Mouse (Mus musculus) limb, embryonic 10.5 days (tissue): ENCODE measurements around the gene Kcnj9. TPM values are rescaled to one million over a fixed set of nuclear protein-coding genes. Genes with fewer than 3 reads are reported as not detected.

ENCODE experiments used
- DNase-seq: peaks from one replicate; pipeline ENCODE4 v3.0.0-alpha.2; 2017; ENCODE audit warnings: low spot score
- H3K27ac ChIP-seq: fragments of 300-500 bp; sonication (generic); 2 replicates; pipeline ENCODE4 v1.5.1; 2016; ENCODE audit warnings: mild to moderate bottlenecking
- H3K27me3 ChIP-seq: fragments of 300-500 bp; sonication (generic); 2 replicates; pipeline ENCODE4 v1.6.1; 2016; ENCODE audit warnings: low read depth, mild to moderate bottlenecking; ENCODE audit not compliant: poor library complexity, severe bottlenecking
- H3K36me3 ChIP-seq: fragments of 300-500 bp; sonication (generic); 2 replicates; pipeline ENCODE4 v1.6.1; 2016; ENCODE audit warnings: mild to moderate bottlenecking, moderate library complexity
- H3K4me1 ChIP-seq: fragments of 300-500 bp; sonication (generic); 2 replicates; pipeline ENCODE4 v1.6.1; 2016
- H3K4me3 ChIP-seq: fragments of 300-500 bp; sonication (generic); 2 replicates; pipeline ENCODE4 v1.5.1; 2016; ENCODE audit warnings: mild to moderate bottlenecking, moderate library complexity
- H3K9me3 ChIP-seq: fragments of 300-500 bp; sonication (generic); replicated peaks from 2 replicates; pipeline ENCODE4 v1.6.1; 2016; ENCODE audit warnings: mild to moderate bottlenecking
- WGBS: fragments of 180-500 bp; shearing (Covaris S2); methylation state at CpG from one replicate; pipeline ENCODE4 v1.1.7; 2016; 5-methylcytosine and 5-hydroxymethylcytosine counted together
- polyA plus RNA-seq: library from polyadenylated mRNA; unstranded; fragments of >200 nt; fragmentation: Nextera tagmentation; extraction: Ambion mirVana; gene quantifications from 2 replicates; pipeline ENCODE4 v1.2.1, GENCODE M21; 2016

Gene Kcnj9
- polyA plus RNA-seq, 1 experiment from 2014 or later = not detected

DNA sequence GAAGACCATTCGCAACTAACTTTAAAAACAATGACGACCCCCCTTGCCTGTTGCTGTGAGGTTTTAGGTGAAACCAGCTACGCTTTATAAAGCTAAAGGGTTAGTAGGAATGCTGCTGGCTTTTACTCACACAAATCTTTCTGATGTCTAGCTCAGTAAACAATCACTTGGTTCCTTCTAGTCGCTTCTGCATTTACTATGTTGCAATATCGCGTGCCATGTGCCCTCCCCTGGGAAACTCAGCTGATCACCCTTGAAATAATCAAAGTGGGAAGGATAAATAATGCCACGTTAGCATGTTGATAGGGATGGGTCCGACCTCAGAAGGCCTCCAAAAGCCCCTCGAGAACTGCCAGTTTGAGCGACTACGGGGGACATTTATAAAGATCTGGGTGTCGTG lies 18.3 kb upstream of the Kcnj9 start:
- Histone ChIP-seq H3K9me3 (no peaks in the 10 kb centered on the region), H3K36me3 (no peaks in the 10 kb centered on the region), H3K27me3 (peaks cover 54% of the 10 kb centered on the region), H3K4me1 (peaks cover 14% of the 10 kb centered on the region), H3K4me3 (no peak overlapping the region), H3K27ac (no peak overlapping the region)
- DNase-seq = no peak
- 92% methylated on average over 12 of the region's 12 CpGs for WGBS

DNA sequence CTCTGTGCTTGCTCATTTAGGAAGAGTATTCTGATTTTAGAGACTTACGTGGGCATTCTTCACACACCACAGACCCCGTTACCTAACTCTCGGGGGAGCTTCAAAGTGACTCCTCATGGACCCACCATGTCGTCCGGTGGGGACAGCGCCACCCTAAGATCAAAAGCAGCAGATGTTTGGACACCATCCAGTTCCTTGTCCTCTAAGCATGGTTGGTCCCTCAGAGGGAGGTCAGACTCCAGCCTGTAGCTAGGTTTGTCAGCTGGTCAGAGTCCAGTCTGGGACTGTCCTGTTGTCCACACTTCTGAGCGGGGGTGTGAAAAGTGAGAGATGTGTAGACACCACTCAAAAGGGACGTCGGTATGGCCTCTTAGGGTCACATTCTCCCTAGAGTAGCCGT lies 17.6 kb upstream of the Kcnj9 start:
- H3K9me3 ChIP-seq = no peaks in the 10 kb centered on the region
- no peak overlapping the region for H3K4me3 ChIP-seq
- DNase-seq = no peak
- WGBS = 85% methylated on average over 10 of the region's 10 CpGs
- H3K36me3 ChIP-seq = no peaks in the 10 kb centered on the region
- H3K4me1 ChIP-seq = peaks cover 14% of the 10 kb centered on the region
- H3K27ac ChIP-seq = no peak overlapping the region
- peaks cover 56% of the 10 kb centered on the region for H3K27me3 ChIP-seq

DNA sequence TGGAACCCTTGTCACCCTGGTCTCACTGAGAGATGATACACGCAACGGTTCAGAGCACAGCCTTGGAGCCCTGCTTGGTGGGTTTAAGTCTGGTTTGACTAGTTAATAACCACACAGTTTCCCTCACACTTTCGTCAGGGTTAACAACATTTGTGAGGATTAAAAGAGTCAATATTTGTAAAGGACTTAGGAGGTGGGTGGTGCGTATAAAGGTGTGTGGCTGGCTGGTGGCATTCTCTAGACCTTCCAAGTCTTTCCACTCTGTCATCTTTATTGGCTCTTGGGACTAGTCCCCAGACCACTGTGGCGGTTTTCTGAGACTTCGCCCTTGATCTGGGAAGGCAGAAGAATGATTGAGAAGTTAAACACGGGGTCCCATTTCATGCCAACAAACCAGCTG lies 15.7 kb upstream of the Kcnj9 start:
- H3K27me3 ChIP-seq = peaks cover 56% of the 10 kb centered on the region
- WGBS = 86% methylated on average over 7 of the region's 7 CpGs
- H3K9me3 ChIP-seq = no peaks in the 10 kb centered on the region
- DNase-seq = no peak
- no peak overlapping the region for H3K27ac ChIP-seq
- no peak overlapping the region for H3K4me3 ChIP-seq
- H3K36me3 ChIP-seq = no peaks in the 10 kb centered on the region
- H3K4me1 ChIP-seq = peaks cover 13% of the 10 kb centered on the region

- H3K4me3 ChIP-seq = no peak overlapping the region
- H3K9me3 ChIP-seq = no peaks in the 10 kb centered on the region
- H3K4me1 ChIP-seq = peaks cover 9% of the 10 kb centered on the region
- 64% methylated on average over 3 of the region's 3 CpGs for WGBS
- DNase-seq = no peak
- H3K27me3 ChIP-seq = peaks cover 56% of the 10 kb centered on the region
- H3K27ac ChIP-seq = no peak overlapping the region
- no peaks in the 10 kb centered on the region for H3K36me3 ChIP-seq
Observed at GRCm38 (mm10) chr1:172343914-172344313, 14.8 kb upstream of the Kcnj9 start.

DNA sequence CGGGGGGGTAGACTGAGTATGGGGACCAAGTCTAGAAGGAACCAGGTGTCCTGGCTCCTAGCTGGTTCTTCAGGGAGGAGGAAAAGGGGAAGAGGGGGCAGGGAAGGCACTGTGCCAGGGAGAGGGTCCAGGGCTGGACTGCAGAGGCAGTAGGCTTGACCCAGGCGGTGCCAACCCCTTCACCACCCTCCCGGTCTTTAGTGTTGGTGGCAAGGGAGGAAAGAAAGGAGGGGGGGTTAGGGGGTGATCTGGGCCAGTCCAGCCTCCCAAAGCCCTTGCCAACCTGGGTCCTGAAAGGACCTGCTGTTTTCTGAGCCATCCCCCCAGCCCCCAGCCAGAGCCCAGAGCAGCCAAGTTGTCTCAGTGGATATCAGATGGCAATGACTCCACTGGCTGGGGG lies 13.6 kb upstream of the Kcnj9 start:
- H3K9me3 ChIP-seq = no peaks in the 10 kb centered on the region
- no peak for DNase-seq
- no peaks in the 10 kb centered on the region for H3K36me3 ChIP-seq
- no peak overlapping the region for H3K4me3 ChIP-seq
- peaks cover 65% of the 10 kb centered on the region for H3K27me3 ChIP-seq
- peaks cover 9% of the 10 kb centered on the region for H3K4me1 ChIP-seq
- 90% methylated on average over 3 of the region's 3 CpGs for WGBS
- H3K27ac ChIP-seq = no peak overlapping the region

DNA sequence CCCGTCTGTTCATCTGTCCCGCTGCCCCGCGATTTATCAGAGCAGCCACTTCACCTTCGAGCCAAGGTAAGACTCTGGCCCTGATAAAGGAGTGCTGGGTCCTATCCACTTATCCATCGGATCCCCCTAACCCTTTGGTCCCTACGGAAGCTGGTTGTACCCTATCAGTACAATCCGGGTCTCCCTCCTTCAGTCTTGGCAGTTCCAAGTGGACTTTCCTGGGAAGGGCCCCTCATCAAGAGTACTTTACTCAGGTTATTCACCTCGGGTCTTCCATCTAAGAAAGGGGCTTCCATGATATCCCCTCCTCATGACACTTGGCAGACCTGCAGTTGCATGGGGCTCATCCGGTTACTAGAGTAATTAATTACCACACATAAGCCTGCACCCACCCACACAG lies 12.3 kb upstream of the Kcnj9 start:
- 22% methylated on average over 10 of the region's 10 CpGs for WGBS
- no peak overlapping the region for H3K27ac ChIP-seq
- H3K4me1 ChIP-seq = peaks cover 9% of the 10 kb centered on the region
- no peaks in the 10 kb centered on the region for H3K9me3 ChIP-seq
- peaks cover 71% of the 10 kb centered on the region for H3K27me3 ChIP-seq
- no peaks in the 10 kb centered on the region for H3K36me3 ChIP-seq
- H3K4me3 ChIP-seq = peak overlapping the region; percentile 50
- no peak for DNase-seq

- Histone ChIP-seq H3K27me3 (peaks cover 71% of the 10 kb centered on the region), H3K4me3 (peak within 1 kb of the TSS; percentile 50), H3K9me3 (no peaks in the 10 kb centered on the region), H3K27ac (no peak within 1 kb of the TSS), H3K36me3 (no peaks in the 10 kb centered on the region), H3K4me1 (peaks cover 9% of the 10 kb centered on the region)
- 1% methylated on average over 38 of the region's 38 CpGs for WGBS
- peak; percentile 79 for DNase-seq
Observed at GRCm38 (mm10) chr1:172340729-172341321, 11.7 kb upstream of the Kcnj9 start, which contains the start of gene Kcnj10. Gene Kcnj10 (plus strand): TSS chr1:172341210.

DNA sequence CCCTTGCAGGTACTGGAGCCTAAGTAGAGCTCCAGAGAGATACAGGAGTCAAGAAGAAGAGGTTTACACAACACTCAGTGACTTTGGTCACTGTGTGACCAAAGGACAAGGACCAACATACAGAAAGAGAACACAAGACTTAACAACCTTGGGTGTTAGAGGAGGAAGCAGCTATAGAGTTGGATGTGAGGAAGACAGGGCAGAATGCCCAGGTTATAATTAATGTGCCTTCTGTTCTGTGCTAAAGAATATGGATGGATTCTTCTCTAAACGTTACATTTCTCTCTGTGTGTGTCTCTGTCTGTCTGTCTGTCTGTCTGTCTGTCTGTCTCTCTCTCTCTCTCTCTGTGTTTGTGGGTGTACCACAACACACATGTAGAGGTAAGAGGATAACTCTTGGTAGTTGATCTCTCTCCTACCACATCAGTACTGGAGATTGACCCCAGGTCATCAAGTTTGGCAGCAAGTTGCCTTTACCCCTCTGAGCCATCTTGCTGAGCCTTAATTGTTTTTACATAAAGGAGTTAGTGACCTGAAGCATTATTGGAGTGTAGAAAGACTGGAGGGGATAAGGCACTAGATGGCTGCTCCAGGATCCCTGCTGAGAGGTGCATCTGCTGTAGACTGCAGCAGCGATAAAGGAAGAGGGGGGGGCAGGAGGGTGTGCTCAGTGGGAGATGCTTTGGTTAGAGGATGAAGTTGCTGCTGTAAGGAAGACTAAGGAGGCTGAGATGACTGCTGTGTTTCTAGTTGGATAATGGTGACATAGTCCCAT lies 8.5 kb upstream of the Kcnj9 start:
- 35% methylated on average over 2 of the region's 2 CpGs for WGBS
- peaks cover 90% of the 10 kb centered on the region for H3K27me3 ChIP-seq
- no peak for DNase-seq
- no peaks in the 10 kb centered on the region for H3K36me3 ChIP-seq
- H3K4me3 ChIP-seq = no peak overlapping the region
- peaks cover 9% of the 10 kb centered on the region for H3K4me1 ChIP-seq
- no peak overlapping the region for H3K27ac ChIP-seq
- H3K9me3 ChIP-seq = no peaks in the 10 kb centered on the region

DNA sequence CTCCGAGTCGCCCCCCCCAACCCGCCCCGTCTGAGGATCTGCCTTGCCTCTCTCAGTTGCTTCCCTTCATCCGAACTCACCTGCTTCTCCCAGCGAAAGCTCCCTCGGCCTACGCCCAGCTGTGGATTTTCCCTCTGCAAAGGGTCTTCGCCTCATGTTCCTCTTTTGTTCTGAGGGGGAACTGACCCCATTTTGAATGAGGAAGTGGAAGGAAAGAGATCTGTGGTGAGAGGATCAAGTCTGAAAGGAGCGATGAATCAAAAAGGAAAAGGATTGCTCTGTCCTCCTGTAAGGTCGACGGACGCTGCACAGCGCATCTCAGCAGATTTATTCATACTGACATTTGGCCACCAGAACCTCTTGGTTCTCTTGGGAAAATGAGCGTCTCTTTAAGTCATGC lies 6.7 kb upstream of the Kcnj9 start:
- no peak overlapping the region for H3K4me3 ChIP-seq
- peaks cover 4% of the 10 kb centered on the region for H3K4me1 ChIP-seq
- DNase-seq = no peak
- WGBS = 77% methylated on average over 15 of the region's 15 CpGs
- H3K27me3 ChIP-seq = peaks cover 82% of the 10 kb centered on the region
- no peak overlapping the region for H3K27ac ChIP-seq
- no peaks in the 10 kb centered on the region for H3K9me3 ChIP-seq
- H3K36me3 ChIP-seq = no peaks in the 10 kb centered on the region

GRCm38 (mm10) chr1:172333512-172333911 lies 4.4 kb upstream of the Kcnj9 start:
- DNase-seq = peak; percentile 26
- Histone ChIP-seq H3K27ac (no peak overlapping the region), H3K27me3 (peaks cover 82% of the 10 kb centered on the region)

DNA sequence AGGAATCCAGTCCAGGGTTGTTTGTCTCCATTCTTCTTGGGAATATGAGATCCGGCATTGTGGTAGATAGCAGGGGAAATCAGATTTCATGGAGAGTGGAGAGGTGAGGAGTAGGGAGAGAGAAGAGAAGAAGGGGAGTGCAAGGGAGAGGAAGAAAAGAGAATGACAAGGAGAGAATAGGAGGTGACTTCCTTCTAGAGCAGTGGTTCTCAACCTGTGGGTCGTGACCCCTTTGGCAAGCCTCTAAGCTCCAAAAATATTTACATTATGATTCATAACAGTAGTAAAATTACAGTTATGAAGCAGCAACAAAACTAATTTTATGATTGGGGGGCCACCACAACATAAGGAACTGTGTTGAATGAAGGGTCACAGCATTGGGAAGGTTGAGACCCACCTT lies 3.8 kb upstream of the Kcnj9 start:
- DNase-seq = no peak
- H3K4me1 ChIP-seq = no peaks in the 10 kb centered on the region
- WGBS = 87% methylated on average over 2 of the region's 2 CpGs
- no peak overlapping the region for H3K4me3 ChIP-seq
- no peaks in the 10 kb centered on the region for H3K36me3 ChIP-seq
- H3K27me3 ChIP-seq = peaks cover 82% of the 10 kb centered on the region
- no peaks in the 10 kb centered on the region for H3K9me3 ChIP-seq
- no peak overlapping the region for H3K27ac ChIP-seq

More at GRCm38 (mm10) chr1:172333512-172333911, 4.4 kb upstream of the Kcnj9 start:
- H3K9me3 ChIP-seq = no peaks in the 10 kb centered on the region
- 23% methylated on average over 3 of the region's 3 CpGs for WGBS
- no peaks in the 10 kb centered on the region for H3K4me1 ChIP-seq
- no peak overlapping the region for H3K4me3 ChIP-seq
- no peaks in the 10 kb centered on the region for H3K36me3 ChIP-seq

GRCm38 (mm10) chr1:172331422-172331947 lies 2.4 kb upstream of the Kcnj9 start:
- Histone ChIP-seq H3K27ac (no peak overlapping the region), H3K9me3 (no peaks in the 10 kb centered on the region), H3K4me1 (peaks cover under 1% of the 10 kb centered on the region), H3K27me3 (peaks cover 88% of the 10 kb centered on the region), H3K4me3 (no peak overlapping the region), H3K36me3 (no peaks in the 10 kb centered on the region)
- 81% methylated on average over 8 of the region's 8 CpGs for whole genome bisulfite sequencing
- peak; percentile 26 for DNase-seq

GRCm38 (mm10) chr1:172329616-172330015 lies 498 bp upstream of the Kcnj9 start:
- H3K27ac ChIP-seq = no peak overlapping the region
- no peak for DNase-seq
- H3K27me3 ChIP-seq = peaks cover 92% of the 10 kb centered on the region
- peaks cover 9% of the 10 kb centered on the region for H3K4me1 ChIP-seq
- H3K36me3 ChIP-seq = no peaks in the 10 kb centered on the region
- 76% methylated on average over 6 of the region's 6 CpGs for WGBS
- H3K4me3 ChIP-seq = no peak overlapping the region
- H3K9me3 ChIP-seq = no peaks in the 10 kb centered on the region
